Mouse (Mus musculus) limb, embryonic 15.5 days (tissue): ENCODE data around the gene Lsp1. TPM values are rescaled to one million over a fixed set of nuclear protein-coding genes. Genes with fewer than 3 reads are reported as not detected.

Source experiments
- ATAC-seq: fragments of 200-750 bp; cut with Nextera tagmentation; 2 replicates; pipeline ENCODE4 v1.8.0; 2017; ENCODE audit warnings: low read depth, moderate TSS enrichment; ENCODE audit not compliant: insufficient number of reproducible peaks, low FRiP score, low TSS enrichment
- H3K27ac ChIP-seq: fragments of 300-500 bp; sonication (generic); 2 replicates; pipeline ENCODE4 v1.5.1; 2015; ENCODE audit warnings: moderate library complexity, mild to moderate bottlenecking, inconsistent platforms
- H3K27me3 ChIP-seq: fragments of 300-500 bp; sonication (generic); 2 replicates; pipeline ENCODE4 v1.6.1; 2015; ENCODE audit warnings: inconsistent platforms
- H3K36me3 ChIP-seq: fragments of 300-500 bp; sonication (generic); 2 replicates; pipeline ENCODE4 v1.6.1; 2015; ENCODE audit warnings: inconsistent platforms
- H3K4me1 ChIP-seq: fragments of 300-500 bp; sonication (generic); 2 replicates; pipeline ENCODE4 v1.6.1; 2015; ENCODE audit warnings: inconsistent platforms
- H3K4me2 ChIP-seq: fragments of 300-500 bp; sonication (generic); 2 replicates; pipeline ENCODE4 v1.6.1; 2015; ENCODE audit warnings: mild to moderate bottlenecking, inconsistent platforms
- H3K4me3 ChIP-seq: fragments of 300-500 bp; sonication (generic); 2 replicates; pipeline ENCODE4 v1.5.1; 2015; ENCODE audit warnings: mild to moderate bottlenecking, inconsistent platforms
- H3K9ac ChIP-seq: fragments of 300-500 bp; sonication (generic); 2 replicates; pipeline ENCODE4 v1.6.1; 2015; ENCODE audit warnings: inconsistent platforms
- H3K9me3 ChIP-seq: fragments of 300-500 bp; sonication (generic); 2 replicates; pipeline ENCODE4 v1.6.1; 2016; ENCODE audit warnings: inconsistent platforms
- WGBS: fragments of 180-500 bp; shearing (Covaris S2); methylation state at CpG from one replicate; pipeline ENCODE4 v1.1.7; 2015; 5-methylcytosine and 5-hydroxymethylcytosine counted together
- polyA plus RNA-seq: library from polyadenylated mRNA; unstranded; fragments of >200 nt; fragmentation: Nextera tagmentation; extraction: Ambion mirVana; gene quantifications from 2 replicates; pipeline ENCODE4 v1.2.1, GENCODE M21; 2015

Gene Lsp1
- polyA plus RNA-seq, 1 experiment from 2014 or later: 57.3 TPM

DNA sequence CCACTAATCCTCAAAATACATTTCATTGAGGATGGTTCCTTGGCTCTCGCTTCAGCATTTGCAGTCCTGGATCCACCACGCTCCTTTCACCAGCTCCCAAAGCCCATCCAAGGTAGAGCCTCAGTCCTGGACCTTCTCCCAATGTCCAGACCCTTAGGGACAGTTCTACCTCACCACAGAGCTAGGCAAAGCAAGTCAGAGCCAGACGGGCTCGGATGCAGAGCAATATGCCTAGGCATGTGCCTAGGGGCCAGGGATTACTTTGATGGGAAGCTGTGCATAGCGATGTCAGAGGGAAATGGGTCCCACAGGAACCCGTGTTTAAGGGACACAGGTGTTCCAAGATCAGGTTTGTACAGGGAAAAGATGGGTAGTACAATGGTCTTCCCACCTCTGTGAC is 15.3 kb upstream of the Lsp1 start:
- no peaks in the 10 kb centered on the region for H3K27me3 ChIP-seq
- H3K27ac ChIP-seq: no peak overlapping the region
- 78% methylated on average over 6 of the region's 6 CpGs for WGBS
- no peak for ATAC-seq
- no peak overlapping the region for H3K4me3 ChIP-seq
- H3K4me1 ChIP-seq: peaks cover 29% of the 10 kb centered on the region
- H3K9me3 ChIP-seq: no peaks in the 10 kb centered on the region
- H3K4me2 ChIP-seq: no peak overlapping the region
- no peaks in the 10 kb centered on the region for H3K36me3 ChIP-seq
- no peak overlapping the region for H3K9ac ChIP-seq

DNA sequence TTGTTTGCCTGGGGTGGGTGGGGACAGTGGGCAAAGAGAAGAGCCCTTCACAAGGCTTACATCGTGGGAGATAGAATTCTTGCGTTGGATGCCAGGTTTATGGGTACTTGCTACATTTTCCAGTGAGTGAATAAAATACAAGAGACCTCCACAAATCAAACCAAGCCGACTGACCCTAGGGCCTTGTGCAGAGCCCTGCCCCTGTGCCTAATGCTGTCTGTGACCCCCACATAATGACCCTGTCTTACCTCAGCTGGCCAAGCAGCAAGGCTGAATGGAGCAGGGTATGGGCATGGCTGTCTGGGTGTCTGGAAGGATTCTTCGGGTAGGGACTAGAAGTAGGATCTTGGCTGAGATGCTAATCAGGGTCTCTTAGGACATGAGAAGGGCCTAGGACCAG is 14.3 kb upstream of the Lsp1 start:
- Histone ChIP-seq H3K36me3 (no peaks in the 10 kb centered on the region), H3K4me2 (no peak overlapping the region), H3K27me3 (no peaks in the 10 kb centered on the region), H3K4me1 (peaks cover 20% of the 10 kb centered on the region), H3K9ac (no peak overlapping the region), H3K9me3 (no peaks in the 10 kb centered on the region), H3K4me3 (no peak overlapping the region), H3K27ac (no peak overlapping the region)
- 87% methylated on average over 4 of the region's 4 CpGs for WGBS
- ATAC-seq: no peak

- H3K27ac ChIP-seq: no peak overlapping the region
- no peaks in the 10 kb centered on the region for H3K4me1 ChIP-seq
- no peak overlapping the region for H3K4me2 ChIP-seq
- no peak overlapping the region for H3K4me3 ChIP-seq
- no peaks in the 10 kb centered on the region for H3K27me3 ChIP-seq
- 71% methylated on average over 6 of the region's 6 CpGs for WGBS
- ATAC-seq: no peak
- H3K36me3 ChIP-seq: no peaks in the 10 kb centered on the region
- H3K9me3 ChIP-seq: no peaks in the 10 kb centered on the region
- H3K9ac ChIP-seq: no peak overlapping the region
Measured at GRCm38 (mm10) chr7:142449038-142449617, 11.5 kb upstream of the Lsp1 start.

GRCm38 (mm10) chr7:142454706-142455105 is 5.9 kb upstream of the Lsp1 start:
- Histone ChIP-seq H3K27me3 (no peaks in the 10 kb centered on the region), H3K4me2 (no peak overlapping the region), H3K36me3 (no peaks in the 10 kb centered on the region), H3K9me3 (no peaks in the 10 kb centered on the region), H3K9ac (no peak overlapping the region), H3K27ac (peak overlapping the region; percentile 81), H3K4me1 (peaks cover 40% of the 10 kb centered on the region), H3K4me3 (no peak overlapping the region)
- WGBS: 69% methylated on average over 1 of the region's 1 CpGs
- ATAC-seq: no peak

- Histone ChIP-seq H3K4me1 (peaks cover 40% of the 10 kb centered on the region), H3K27ac (peak overlapping the region; percentile 81), H3K27me3 (no peaks in the 10 kb centered on the region), H3K4me2 (no peak overlapping the region), H3K4me3 (no peak overlapping the region), H3K9ac (no peak overlapping the region), H3K9me3 (no peaks in the 10 kb centered on the region), H3K36me3 (no peaks in the 10 kb centered on the region)
- 57% methylated on average over 2 of the region's 2 CpGs for WGBS
- ATAC-seq: no peak
Measured at GRCm38 (mm10) chr7:142455251-142455650, 5.4 kb upstream of the Lsp1 start.

- WGBS: 82% methylated on average over 3 of the region's 3 CpGs
- Histone ChIP-seq H3K27ac (peak overlapping the region; percentile 89), H3K4me2 (no peak overlapping the region), H3K36me3 (no peaks in the 10 kb centered on the region), H3K4me3 (no peak overlapping the region), H3K9me3 (no peaks in the 10 kb centered on the region), H3K4me1 (peaks cover 40% of the 10 kb centered on the region), H3K9ac (no peak overlapping the region), H3K27me3 (no peaks in the 10 kb centered on the region)
- no peak for ATAC-seq
Measured at GRCm38 (mm10) chr7:142456806-142457205, 3.8 kb upstream of the Lsp1 start.

DNA sequence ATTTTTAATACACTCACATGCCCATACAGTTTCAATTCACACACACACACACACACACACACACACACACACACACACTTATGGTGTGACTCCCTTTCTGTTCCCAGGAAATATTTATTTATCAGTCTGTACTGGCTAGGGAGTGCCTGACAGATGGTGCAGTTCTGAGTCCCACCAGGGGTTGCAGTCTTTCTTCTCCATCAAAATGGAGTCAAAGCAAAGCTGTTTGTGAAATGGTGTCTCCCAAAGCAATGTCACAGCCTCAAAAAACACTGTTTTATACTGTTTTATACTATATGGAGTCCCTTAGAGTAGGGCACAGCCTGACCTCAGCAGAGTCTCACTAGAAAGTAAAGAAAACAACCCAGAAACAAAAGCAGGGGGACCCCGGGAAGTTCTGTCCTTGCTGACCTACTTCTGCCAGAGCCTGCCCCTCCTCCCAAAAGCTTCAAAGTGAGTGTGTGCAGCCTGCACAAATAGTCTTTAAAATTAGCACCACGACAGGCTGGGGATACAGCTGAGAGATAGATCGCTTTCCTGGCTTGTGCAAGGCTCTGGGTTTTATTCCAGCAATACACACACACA is 3.3 kb upstream of the Lsp1 start:
- H3K4me1 ChIP-seq: peaks cover 40% of the 10 kb centered on the region
- peak; percentile 22; the same call in 1 of the 2 replicates for ATAC-seq
- H3K36me3 ChIP-seq: no peaks in the 10 kb centered on the region
- H3K27ac ChIP-seq: peak overlapping the region; percentile 89
- H3K4me3 ChIP-seq: no peak overlapping the region
- no peaks in the 10 kb centered on the region for H3K27me3 ChIP-seq
- H3K9me3 ChIP-seq: no peaks in the 10 kb centered on the region
- 10% methylated on average over 3 of the region's 3 CpGs for WGBS
- no peak overlapping the region for H3K9ac ChIP-seq
- no peak overlapping the region for H3K4me2 ChIP-seq

- no peaks in the 10 kb centered on the region for H3K36me3 ChIP-seq
- no peaks in the 10 kb centered on the region for H3K27me3 ChIP-seq
- H3K9me3 ChIP-seq: no peaks in the 10 kb centered on the region
- 17% methylated on average over 2 of the region's 2 CpGs for WGBS
- ATAC-seq: peak; percentile 49; the same call in 1 of the 2 replicates
- no peak overlapping the region for H3K9ac ChIP-seq
- H3K27ac ChIP-seq: peak overlapping the region; percentile 89
- no peak overlapping the region for H3K4me2 ChIP-seq
- H3K4me1 ChIP-seq: peaks cover 40% of the 10 kb centered on the region
- no peak overlapping the region for H3K4me3 ChIP-seq
Measured at GRCm38 (mm10) chr7:142458026-142458425, 2.6 kb upstream of the Lsp1 start.

DNA sequence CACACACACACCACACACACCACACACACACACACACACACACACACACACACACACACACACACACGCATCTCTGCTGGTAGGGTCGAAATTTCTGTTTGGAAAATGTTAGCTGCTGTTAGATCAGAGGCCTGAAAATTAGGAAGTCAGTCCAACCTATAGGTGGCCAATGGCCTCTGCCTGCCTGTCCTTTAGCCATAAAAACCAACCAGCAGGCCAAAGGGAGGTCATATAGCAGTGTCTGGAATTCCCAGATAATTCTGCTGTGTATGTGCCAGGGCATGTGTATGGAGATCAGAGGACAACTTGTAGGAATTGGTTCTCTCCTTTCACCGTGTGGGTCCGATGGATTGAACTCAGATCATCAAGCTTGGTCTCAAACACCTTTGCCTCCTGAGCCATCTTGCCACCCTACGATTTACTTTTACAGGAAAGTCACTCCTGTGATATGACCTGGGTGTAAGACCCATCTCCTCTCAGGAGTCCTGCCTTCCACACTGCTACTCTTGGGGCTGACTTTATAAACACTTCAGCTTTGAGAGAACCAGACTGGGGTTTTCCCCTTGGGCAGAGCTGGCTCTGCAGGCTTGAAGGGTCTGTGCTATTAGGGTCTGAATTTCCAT is 1.8 kb upstream of the Lsp1 start:
- no peak overlapping the region for H3K9ac ChIP-seq
- no peaks in the 10 kb centered on the region for H3K9me3 ChIP-seq
- no peak overlapping the region for H3K4me3 ChIP-seq
- H3K4me1 ChIP-seq: peaks cover 40% of the 10 kb centered on the region
- no peaks in the 10 kb centered on the region for H3K36me3 ChIP-seq
- H3K27ac ChIP-seq: peak overlapping the region; percentile 89
- H3K27me3 ChIP-seq: no peaks in the 10 kb centered on the region
- WGBS: 68% methylated on average over 5 of the region's 5 CpGs
- ATAC-seq: no peak
- no peak overlapping the region for H3K4me2 ChIP-seq

DNA sequence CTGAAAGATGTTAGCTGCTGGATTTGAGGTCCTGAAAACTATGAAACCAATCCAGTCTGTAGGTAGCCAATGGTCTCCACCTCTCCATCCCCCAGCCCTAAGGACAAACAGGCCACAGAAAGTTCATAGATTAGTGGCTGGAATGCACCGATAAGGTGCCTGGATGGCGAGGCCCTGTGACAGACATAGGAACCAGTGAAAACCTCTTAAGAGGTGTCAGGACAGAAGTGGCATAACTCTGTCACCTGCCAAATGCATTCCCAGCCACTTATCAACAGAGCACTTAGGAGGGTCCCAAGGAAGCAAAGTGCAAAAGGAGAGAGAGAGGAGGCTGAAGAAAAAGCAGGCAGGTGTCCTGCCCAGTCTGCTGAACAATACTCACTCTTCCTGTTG is 1.3 kb upstream of the Lsp1 start:
- ATAC-seq: no peak
- Histone ChIP-seq H3K9me3 (no peaks in the 10 kb centered on the region), H3K36me3 (no peaks in the 10 kb centered on the region), H3K27ac (peak overlapping the region; percentile 89), H3K9ac (no peak overlapping the region), H3K4me3 (no peak overlapping the region), H3K4me1 (peaks cover 40% of the 10 kb centered on the region), H3K4me2 (no peak overlapping the region), H3K27me3 (no peaks in the 10 kb centered on the region)
- 73% methylated on average over 2 of the region's 2 CpGs for WGBS

GRCm38 (mm10) chr7:142461446-142461845 is 837 bp downstream of the Lsp1 start:
- H3K36me3 ChIP-seq: no peaks in the 10 kb centered on the region
- H3K27me3 ChIP-seq: no peaks in the 10 kb centered on the region
- no peak overlapping the region for H3K9ac ChIP-seq
- WGBS: 83% methylated on average over 2 of the region's 2 CpGs
- peak overlapping the region; percentile 0; the same call in 1 of the 2 replicates for H3K27ac ChIP-seq
- ATAC-seq: no peak
- H3K4me1 ChIP-seq: peaks cover 32% of the 10 kb centered on the region
- no peak overlapping the region for H3K4me3 ChIP-seq
- H3K4me2 ChIP-seq: no peak overlapping the region
- H3K9me3 ChIP-seq: no peaks in the 10 kb centered on the region

DNA sequence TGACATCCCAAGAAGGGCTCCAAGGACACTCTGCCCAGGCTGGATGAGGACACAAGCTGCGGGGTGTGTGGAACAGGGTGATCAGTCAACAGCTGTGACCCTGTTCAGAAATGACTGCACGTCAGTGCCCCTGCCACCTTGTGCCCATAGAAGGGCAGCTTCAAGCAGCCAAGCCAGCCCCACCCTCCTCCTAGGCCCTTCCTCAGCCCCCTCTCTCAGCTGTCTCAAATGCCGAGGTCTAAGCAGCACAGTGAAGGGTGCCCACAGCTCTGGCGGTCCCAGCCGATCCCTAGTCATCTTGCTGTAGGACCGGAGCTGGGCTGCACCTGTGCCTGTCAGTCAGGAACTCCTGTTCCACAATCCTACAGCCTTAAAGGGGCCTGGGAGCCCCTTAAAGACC is 1.6 kb downstream of the Lsp1 start:
- H3K27me3 ChIP-seq: no peaks in the 10 kb centered on the region
- H3K9ac ChIP-seq: no peak overlapping the region
- peak overlapping the region; percentile 59; the same call in 1 of the 2 replicates for H3K27ac ChIP-seq
- 76% methylated on average over 6 of the region's 6 CpGs for WGBS
- peaks cover 25% of the 10 kb centered on the region for H3K4me1 ChIP-seq
- H3K4me3 ChIP-seq: no peak overlapping the region
- H3K4me2 ChIP-seq: no peak overlapping the region
- H3K36me3 ChIP-seq: no peaks in the 10 kb centered on the region
- ATAC-seq: peak; percentile 50
- H3K9me3 ChIP-seq: no peaks in the 10 kb centered on the region
